In genomic region chr5:9724956-9725600, GRCm38 (mm10) we compare ENCODE assay signal across 9 mouse cellular contexts. TPM values are rescaled to one million over a fixed set of nuclear protein-coding genes. Genes with fewer than 3 reads are reported as not detected.
DNase-seq lines count a peak whose midpoint lies in the region; ATAC-seq and TF ChIP-seq lines count a peak whose summit lies in the region.
"Had no signal": no experiment of that assay in that cellular context is flagged by ENCODE, and none has a peak within 500 bp of the region (broad histone marks: within the 10 kb centered on the region; RNA-seq: fewer than 3 reads in every experiment).

Grm3 (minus strand) TSS chr5:9725170.

- H3K9me3 ChIP-seq in heart, embryonic 10.5 days, result no peaks in the 10 kb centered on the region
- H3K9me3 ChIP-seq in ES-E14 (ENCODE audit: control insufficient read depth, insufficient read depth, low read depth, low read length), result no peaks in the 10 kb centered on the region
- H3K9me3 ChIP-seq in embryonic facial prominence, embryonic 13.5 days, result no peaks in the 10 kb centered on the region
- H3K9me3 ChIP-seq in intestine, embryonic 15.5 days, result no peaks in the 10 kb centered on the region
- no peaks in the 10 kb centered on the region for H3K9me3 ChIP-seq in stomach, postnatal 0 days (ENCODE audit: control insufficient read depth, low read length)

- no peak for DNase-seq in heart, embryonic 10.5 days (ENCODE audit: low spot score)
- no peak for DNase-seq in heart, adult 8-10 months (ENCODE audit: low spot score)
- DNase-seq in ES-E14 (ENCODE audit: low read depth, low spot score), result no peak
- DNase-seq in mesoderm, embryonic 11.5 days (ENCODE audit: low read depth, low spot score), result peak; percentile 13
- DNase-seq in stomach, postnatal 0 days (ENCODE audit: low spot score), result no peak
- DNase-seq in thymus, adult 18-20 months, result no peak

- no peak for TF ChIP-seq CTCF in stomach, postnatal 0 days (IDR thresholded peaks at IDR 0.05; ENCODE audit: low read depth)

- peaks cover 22% of the 10 kb centered on the region for H3K27me3 ChIP-seq in heart, embryonic 10.5 days (ENCODE audit: insufficient read depth, poor library complexity, severe bottlenecking)
- H3K27me3 ChIP-seq in embryonic facial prominence, embryonic 13.5 days, result peaks cover 38% of the 10 kb centered on the region
- H3K27me3 ChIP-seq in intestine, embryonic 15.5 days (replicated peaks), result peaks cover 18% of the 10 kb centered on the region
- H3K27me3 ChIP-seq in stomach, postnatal 0 days (ENCODE audit: control insufficient read depth, insufficient read depth, low read length), result no peaks in the 10 kb centered on the region

- peaks cover 13% of the 10 kb centered on the region for H3K4me1 ChIP-seq in heart, embryonic 10.5 days
- peaks cover 0 to 2% of the 10 kb centered on the region in 2 experiments; a peak in 1 of 4 replicates for H3K4me1 ChIP-seq in ES-E14 (ENCODE audit: control insufficient read depth in 2 of 2, insufficient read depth in 2 of 2, low read length in 2 of 2, poor library complexity in 1 of 2)
- H3K4me1 ChIP-seq in embryonic facial prominence, embryonic 13.5 days, result peaks cover 18% of the 10 kb centered on the region
- no peaks in the 10 kb centered on the region for H3K4me1 ChIP-seq in intestine, embryonic 15.5 days (replicated peaks)
- no peaks in the 10 kb centered on the region for H3K4me1 ChIP-seq in stomach, postnatal 0 days (replicated peaks; ENCODE audit: control insufficient read depth, insufficient read depth)

- 0 out of 2 replicates have a peak, but pooled peaks have one; percentile 12 for ATAC-seq in embryonic facial prominence, embryonic 13.5 days (ENCODE audit: insufficient number of reproducible peaks, insufficient read depth, low FRiP score, low TSS enrichment, low read depth)
- ATAC-seq in intestine, embryonic 15.5 days, result peak; percentile 51; the same call in 1 of the 2 replicates
- no peak for ATAC-seq in stomach, postnatal 0 days (ENCODE audit: low FRiP score, low TSS enrichment)

- H3K4me3 ChIP-seq in heart, embryonic 10.5 days, result peak within 1 kb of the TSS; percentile 63
- peak within 1 kb of the TSS; percentile 54 to 56 for H3K4me3 ChIP-seq in ES-E14 (ENCODE audit: insufficient read depth in 1 of 2, low read depth in 1 of 2, low read length in 2 of 2, poor library complexity in 1 of 2, severe bottlenecking in 1 of 2)
- H3K4me3 ChIP-seq in embryonic facial prominence, embryonic 13.5 days, result peak within 1 kb of the TSS; percentile 52
- peak within 1 kb of the TSS; percentile 32 for H3K4me3 ChIP-seq in intestine, embryonic 15.5 days (replicated peaks)
- peak within 1 kb of the TSS; percentile 35 for H3K4me3 ChIP-seq in stomach, postnatal 0 days (ENCODE audit: low read depth, low read length)

- in situ Hi-C loops in ES-E14 (cut with MboI; ENCODE audit: low sequenced_read_pairs in 2 of 2, unreplicated experiment in 2 of 2), result no loop called here

- 1% methylated on average over 25 of the region's 25 CpGs for WGBS in heart, embryonic 10.5 days
- WGBS in embryonic facial prominence, embryonic 13.5 days, result under 1% methylated on average over 25 of the region's 25 CpGs
- 2% methylated on average over 24 of the region's 25 CpGs for WGBS in intestine, embryonic 15.5 days
- WGBS in stomach, postnatal 0 days, result 1% methylated on average over 25 of the region's 25 CpGs

- TF ChIP-seq EP300 in stomach, postnatal 0 days (optimal IDR thresholded peaks at IDR 0.05), result no peak

- H3K27ac ChIP-seq in heart, embryonic 10.5 days, result no peak within 1 kb of the TSS
- H3K27ac ChIP-seq in ES-E14 (ENCODE audit: insufficient read depth, low read depth, low read length, poor library complexity, severe bottlenecking), result no peak within 1 kb of the TSS
- no peak within 1 kb of the TSS for H3K27ac ChIP-seq in embryonic facial prominence, embryonic 13.5 days
- H3K27ac ChIP-seq in intestine, embryonic 15.5 days, result no peak within 1 kb of the TSS
- H3K27ac ChIP-seq in stomach, postnatal 0 days (replicated peaks), result no peak within 1 kb of the TSS

- peak within 1 kb of the TSS; percentile 91 for H3K4me2 ChIP-seq in embryonic facial prominence, embryonic 13.5 days
- peak within 1 kb of the TSS; percentile 74 for H3K4me2 ChIP-seq in intestine, embryonic 15.5 days (replicated peaks)
- H3K4me2 ChIP-seq in stomach, postnatal 0 days (replicated peaks; ENCODE audit: low read depth), result peak within 1 kb of the TSS; percentile 53

- no peaks in the 10 kb centered on the region for H3K36me3 ChIP-seq in heart, embryonic 10.5 days
- H3K36me3 ChIP-seq in ES-E14 (ENCODE audit: control insufficient read depth, insufficient read depth, low read length, poor library complexity, severe bottlenecking), result no peaks in the 10 kb centered on the region
- H3K36me3 ChIP-seq in embryonic facial prominence, embryonic 13.5 days, result no peaks in the 10 kb centered on the region
- H3K36me3 ChIP-seq in intestine, embryonic 15.5 days, result no peaks in the 10 kb centered on the region
- H3K36me3 ChIP-seq in stomach, postnatal 0 days (ENCODE audit: control insufficient read depth, insufficient read depth, low read length), result no peaks in the 10 kb centered on the region

- no peak within 1 kb of the TSS for H3K9ac ChIP-seq in ES-E14 (ENCODE audit: insufficient read depth, low read depth, low read length, poor library complexity, severe bottlenecking)
- peak within 1 kb of the TSS; percentile 54 for H3K9ac ChIP-seq in embryonic facial prominence, embryonic 13.5 days
- no peak within 1 kb of the TSS for H3K9ac ChIP-seq in intestine, embryonic 15.5 days
- H3K9ac ChIP-seq in stomach, postnatal 0 days (ENCODE audit: low read length), result no peak within 1 kb of the TSS

TF ChIP-seq in ES-E14, 5 proteins besides CTCF, POLR2A, EP300 and RAD21:
- no peak for TF ChIP-seq ZNF384 (IDR thresholded peaks at IDR 0.05; ENCODE audit: low read depth, low read length)
- no peak for TF ChIP-seq CHD2 (IDR thresholded peaks at IDR 0.05; ENCODE audit: low read depth, low read length)
- no peak for TF ChIP-seq MAFK (IDR thresholded peaks at IDR 0.05; ENCODE audit: insufficient read depth, low read depth, low read length)
- TF ChIP-seq ZC3H11A (IDR thresholded peaks at IDR 0.05; ENCODE audit: borderline replicate concordance, low read depth, low read length), result no peak
- TF ChIP-seq HCFC1 (IDR thresholded peaks at IDR 0.05; ENCODE audit: borderline replicate concordance, insufficient read depth, low read length), result no peak
TF ChIP-seq in ES-E14: peak in this region for 0.

RNA-seq across cellular contexts. Expression of gene Grm3, which starts in this region (rescaled TPM):
- 0.13 TPM in 1 of 2 replicates, not detected in the other for polyA plus RNA-seq in heart, embryonic 10.5 days (2016; fragmentation: Nextera tagmentation; extraction: Ambion mirVana)
- total RNA-seq in heart, adult 8-10 months (2022), result under 1 TPM in 1 of 4 experiments, not detected in 3; 0.09 TPM
- total RNA-seq in ES-E14 (2012; rRNA removed), result 0.05 TPM in 1 of 2 replicates, not detected in the other
- 0.28 and 0.86 TPM in 2 replicates for polyA plus RNA-seq in embryonic facial prominence, embryonic 13.5 days (2015; fragmentation: Nextera tagmentation; extraction: Ambion mirVana)
- polyA plus RNA-seq in intestine, embryonic 15.5 days (2015; fragmentation: Nextera tagmentation; extraction: Ambion mirVana), result 0.10 and 0.20 TPM in 2 replicates
- polyA plus RNA-seq in stomach, postnatal 0 days (2015; fragmentation: Nextera tagmentation; extraction: Ambion mirVana), result 0.59 and 0.90 TPM in 2 replicates
- total RNA-seq: MEL had no signal

Comparison
In these comparisons a context has a peak if more than half of its experiments do, and no peak if none do; other contexts are left out.
1. Peak in ATAC-seq, H3K4me3 ChIP-seq, H3K9ac ChIP-seq and H3K4me2 ChIP-seq in embryonic facial prominence, embryonic 13.5 days; RNA of the gene not detected or under 1 TPM.
2. Peak in ATAC-seq, H3K4me3 ChIP-seq and H3K4me2 ChIP-seq in intestine, embryonic 15.5 days; RNA of the gene not detected or under 1 TPM.